Comparison of ENCODE assay signal across 22 mouse cellular contexts in genomic region chr6:95377590-95378245, GRCm38 (mm10). TPM values are rescaled to one million over a fixed set of nuclear protein-coding genes. Genes with fewer than 3 reads are reported as not detected.
"Had no signal": no experiment of that assay in that cellular context is flagged by ENCODE, and none has a peak within 500 bp of the region (broad histone marks: within the 10 kb centered on the region; RNA-seq: fewer than 3 reads in every experiment).

No protein-coding gene starts in this region.

- DNase-seq: kidney, adult 11 months; kidney, adult 9 months; kidney, postnatal 4 days; lung, adult 2 months; lung, postnatal 36 days; thymus, adult 2 months; thymus, postnatal 25 days had no signal

- H3K4me3 ChIP-seq: left cerebral cortex, adult 2 months; limb, embryonic 10.5 days; liver, embryonic 15.5 days; midbrain, embryonic 13.5 days; stomach, embryonic 15.5 days had no signal

- H3K9me3 ChIP-seq: limb, embryonic 10.5 days; liver, embryonic 15.5 days; midbrain, embryonic 13.5 days; stomach, embryonic 15.5 days had no signal

- H3K27me3 ChIP-seq: liver, embryonic 15.5 days; midbrain, embryonic 13.5 days; stomach, embryonic 15.5 days had no signal

- H3K4me2 ChIP-seq: liver, embryonic 11.5 days; liver, embryonic 15.5 days; midbrain, embryonic 13.5 days; stomach, embryonic 15.5 days had no signal

- H3K36me3 ChIP-seq: limb, embryonic 10.5 days; liver, embryonic 15.5 days; midbrain, embryonic 13.5 days; stomach, embryonic 15.5 days had no signal

- H3K9ac ChIP-seq: liver, embryonic 15.5 days; midbrain, embryonic 13.5 days; stomach, embryonic 15.5 days had no signal

- H3K27ac ChIP-seq: kidney, postnatal 0 days; left cerebral cortex, adult 2 months; limb, embryonic 10.5 days; liver, embryonic 15.5 days; midbrain, embryonic 13.5 days; stomach, embryonic 15.5 days had no signal

- ATAC-seq: lung, postnatal 0 days; midbrain, embryonic 13.5 days had no signal

- H3K4me1 ChIP-seq: liver, embryonic 15.5 days; midbrain, embryonic 13.5 days; stomach, embryonic 15.5 days had no signal

RNA-seq across cellular contexts. Expression of gene Gm10234, which starts 55.8 kb away (rescaled TPM):
- polyA plus RNA-seq: intestine, embryonic 14.5 days; kidney, postnatal 0 days; limb, embryonic 10.5 days; limb, embryonic 14.5 days; liver, embryonic 11.5 days; liver, embryonic 15.5 days; lung, adult 2 months; lung, postnatal 0 days; midbrain, embryonic 13.5 days; midbrain, postnatal 0 days; neural tube, embryonic 11.5 days; spleen, adult 2 months; stomach, embryonic 15.5 days; testis, adult 2 months; thymus, adult 2 months; urinary bladder, adult 2 months had no signal
